Mouse (Mus musculus) ES-Bruce4 (cell line): ENCODE measurements around the gene Arhgap45.

Experiments used
- CTCF ChIP-seq: IDR thresholded peaks from one replicate; pipeline ENCODE4 v1.8.1; 2011; ENCODE audit warnings: low read depth, low read length
- EP300 ChIP-seq: IDR thresholded peaks from 2 replicates; pipeline ENCODE4 v1.6.1; 2011; ENCODE audit warnings: low read depth, low read length; ENCODE audit not compliant: insufficient read depth
- POLR2A ChIP-seq: IDR thresholded peaks from one replicate; pipeline ENCODE4 v1.8.1; 2011; ENCODE audit warnings: low read length; ENCODE audit not compliant: insufficient read depth

- TF ChIP-seq POLR2A = no peak
- no peak for TF ChIP-seq CTCF
- TF ChIP-seq EP300 = no peak
Measured at GRCm38 (mm10) chr10:80016511-80016910, at the start of gene Arhgap45.
